Mouse (Mus musculus) CH12.LX (cell line): ENCODE results near the gene Prkacb. TPM values are rescaled to one million over a fixed set of nuclear protein-coding genes. Genes with fewer than 3 reads are reported as not detected.

Experiments used
- DNase-seq: peaks from one replicate; pipeline ENCODE4 v3.0.0-alpha.2; 2013; ENCODE audit errors: extremely low read depth
- H3K27ac ChIP-seq: 2 replicates; pipeline ENCODE4 v1.5.1; 2012; ENCODE audit warnings: low read depth, mild to moderate bottlenecking, control low read depth, moderate library complexity; ENCODE audit not compliant: insufficient read depth
- H3K27me3 ChIP-seq: replicated peaks from 2 replicates; pipeline ENCODE3; 2012; ENCODE audit warnings: inconsistent platforms
- H3K36me3 ChIP-seq, 2 experiments: replicated peaks in 1 of 2; 2 replicates each; pipeline versions ENCODE3 to v1.6.1; 2012; ENCODE audit warnings: inconsistent platforms in 1 of 2, low read length in 1 of 2, mild to moderate bottlenecking in 1 of 2, mixed read lengths in 1 of 2, moderate library complexity in 1 of 2; ENCODE audit not compliant: control insufficient read depth in 1 of 2, insufficient read depth in 1 of 2
- H3K4me1 ChIP-seq, 2 experiments: 2 replicates each; pipeline ENCODE4 v1.6.1; 2012; ENCODE audit warnings: inconsistent platforms in 1 of 2, moderate library complexity in 1 of 2; ENCODE audit not compliant: insufficient read depth in 2 of 2, control insufficient read depth in 1 of 2
- H3K4me2 ChIP-seq: 2 replicates; pipeline ENCODE4 v1.6.1; 2012; ENCODE audit warnings: low read depth, mild to moderate bottlenecking, control low read depth; ENCODE audit not compliant: poor library complexity, insufficient read depth, severe bottlenecking
- H3K4me3 ChIP-seq, 3 experiments: fragments of 150-350 bp in 1 of 3; sonication (generic) in 1 of 3; replicated peaks in 1 of 3; 2 replicates each; pipeline versions ENCODE3 to v1.5.1; 2011 to 2012; ENCODE audit warnings: low read depth in 2 of 3, low read length in 2 of 3, mild to moderate bottlenecking in 2 of 3, moderate library complexity in 2 of 3, control low read depth in 1 of 3, improper control_type of control experiment in 1 of 3, inconsistent platforms in 1 of 3, mixed read lengths in 1 of 3; ENCODE audit not compliant: poor library complexity in 1 of 3
- H3K79me2 ChIP-seq: replicated peaks from 2 replicates; pipeline ENCODE4 v1.6.1; 2012; ENCODE audit warnings: mild to moderate bottlenecking, moderate library complexity; ENCODE audit not compliant: control insufficient read depth, poor library complexity, insufficient read depth, severe bottlenecking; ENCODE audit errors: extremely low read depth
- H3K9ac ChIP-seq: 2 replicates; pipeline ENCODE4 v1.6.1; 2012; ENCODE audit warnings: low read depth, mild to moderate bottlenecking, control low read depth, moderate library complexity; ENCODE audit not compliant: insufficient read depth
- H3K9me3 ChIP-seq: replicated peaks from 2 replicates; pipeline ENCODE3; 2012; ENCODE audit warnings: low read length, inconsistent platforms, mixed read lengths
- CTCF ChIP-seq, 2 experiments: IDR thresholded peaks in 1 of 2; conservative IDR thresholded peaks in 1 of 2; 2 replicates each; pipeline ENCODE4 v1.5.1; 2011 to 2012; ENCODE audit warnings: low read depth in 2 of 2, low read length in 2 of 2, improper control_type of control experiment in 1 of 2, inconsistent platforms in 1 of 2, mild to moderate bottlenecking in 1 of 2, moderate library complexity in 1 of 2
- E2F4 ChIP-seq: IDR thresholded peaks from 2 replicates; pipeline ENCODE4 v1.6.1; 2011; ENCODE audit warnings: low read depth, low read length, improper control_type of control experiment; ENCODE audit not compliant: insufficient replicate concordance
- ELF1 ChIP-seq: IDR thresholded peaks from 2 replicates; pipeline ENCODE4 v1.6.1; 2014; ENCODE audit warnings: low read depth, mild to moderate bottlenecking, inconsistent platforms, low read length, improper control_type of control experiment
- EP300 ChIP-seq: IDR thresholded peaks from 2 replicates; pipeline ENCODE4 v1.6.1; 2011; ENCODE audit warnings: low read length, improper control_type of control experiment
- IRF4 ChIP-seq: IDR thresholded peaks from 2 replicates; pipeline ENCODE4 v1.6.1; 2014; ENCODE audit warnings: low read depth, mild to moderate bottlenecking, inconsistent platforms, low read length, improper control_type of control experiment
- MAFK ChIP-seq: IDR thresholded peaks from 2 replicates; pipeline ENCODE4 v1.6.1; 2011; ENCODE audit warnings: low read length, improper control_type of control experiment; ENCODE audit not compliant: insufficient replicate concordance
- MAX ChIP-seq: IDR thresholded peaks from 2 replicates; pipeline ENCODE4 v1.6.1; 2011; ENCODE audit warnings: low read length, improper control_type of control experiment
- MAZ ChIP-seq: IDR thresholded peaks from 2 replicates; pipeline ENCODE4 v1.6.1; 2012; ENCODE audit warnings: low read depth, mild to moderate bottlenecking, inconsistent platforms, low read length, improper control_type of control experiment, moderate library complexity
- MYC ChIP-seq: IDR thresholded peaks from 2 replicates; pipeline ENCODE4 v1.6.1; 2011; ENCODE audit warnings: low read depth, mild to moderate bottlenecking, improper control_type of control experiment, low read length
- NELFE ChIP-seq: IDR thresholded peaks from 2 replicates; pipeline ENCODE4 v1.6.1; 2011; ENCODE audit warnings: low read depth, low read length, improper control_type of control experiment
- PAX5 ChIP-seq: IDR thresholded peaks from 2 replicates; pipeline ENCODE4 v1.6.1; 2012; ENCODE audit warnings: low read length, inconsistent platforms, mixed read lengths
- RAD21 ChIP-seq: IDR thresholded peaks from 2 replicates; pipeline ENCODE4 v1.6.1; 2011; ENCODE audit warnings: low read depth, mild to moderate bottlenecking, low read length, improper control_type of control experiment, moderate library complexity
- RCOR1 ChIP-seq: conservative IDR thresholded peaks from 2 replicates; pipeline ENCODE4 v1.6.1; 2012; ENCODE audit warnings: low read depth, mild to moderate bottlenecking, inconsistent platforms, low read length, improper control_type of control experiment
- SMC3 ChIP-seq: IDR thresholded peaks from 2 replicates; pipeline ENCODE4 v1.6.1; 2011; ENCODE audit warnings: low read depth, low read length, improper control_type of control experiment
- TBP ChIP-seq: conservative IDR thresholded peaks from 2 replicates; pipeline ENCODE4 v1.6.1; 2011; ENCODE audit warnings: low read depth, low read length, improper control_type of control experiment
- USF1 ChIP-seq: IDR thresholded peaks from 2 replicates; pipeline ENCODE4 v1.6.1; 2014; ENCODE audit warnings: low read depth, mild to moderate bottlenecking, inconsistent platforms, low read length, improper control_type of control experiment
- USF2 ChIP-seq: conservative IDR thresholded peaks from 2 replicates; pipeline ENCODE4 v1.6.1; 2011; ENCODE audit warnings: low read depth, low read length, improper control_type of control experiment
- ZC3H11A ChIP-seq: IDR thresholded peaks from 2 replicates; pipeline ENCODE4 v1.6.1; 2012; ENCODE audit warnings: low read depth, mild to moderate bottlenecking, inconsistent platforms, low read length, improper control_type of control experiment
- ZKSCAN1 ChIP-seq: IDR thresholded peaks from 2 replicates; pipeline ENCODE4 v1.6.1; 2012; ENCODE audit warnings: low read depth, inconsistent platforms, low read length, improper control_type of control experiment, borderline replicate concordance
- ZNF384 ChIP-seq: IDR thresholded peaks from 2 replicates; pipeline ENCODE4 v1.6.1; 2012; ENCODE audit warnings: low read depth, low read length, improper control_type of control experiment, inconsistent platforms
- dilution Hi-C: fragments of 300-500 bp; cut with MboI; formaldehyde crosslinking; loops from 2 replicates; pipeline ENCODE4 v1.14.3; 2020; ENCODE audit warnings: low sequenced_read_pairs; ENCODE audit not compliant: extremely low pct_unique_long_range_greater_than_20kb, extremely low pct_ligation_motif_present
- in situ Hi-C: fragments of 300-500 bp; cut with MboI; formaldehyde crosslinking; loops from 3 replicates; pipeline ENCODE4 v1.14.3; 2019; ENCODE audit warnings: low sequenced_read_pairs, low pct_ligation_motif_present, low pct_unique_long_range_greater_than_20kb, mixed read lengths
- polyA plus RNA-seq: library from polyadenylated mRNA; unstranded; fragments of >175 nt; gene quantifications from 2 replicates; pipeline ENCODE4 v1.2.1, GENCODE M21; 2012; ENCODE audit warnings: low read depth; ENCODE audit not compliant: insufficient read length
- total RNA-seq, 2 experiments: library from RNA; depleted of rRNA; stranded (reverse); fragments of 300-350 nt in 1 of 2; fragments of >200 nt in 1 of 2; gene quantifications; 2 replicates each; pipeline ENCODE4 v1.2.3; 2012 to 2014

Gene Prkacb
- total and polyA plus RNA-seq, 3 experiments = 33.1 to 65.1 (median 62.1) TPM

DNA sequence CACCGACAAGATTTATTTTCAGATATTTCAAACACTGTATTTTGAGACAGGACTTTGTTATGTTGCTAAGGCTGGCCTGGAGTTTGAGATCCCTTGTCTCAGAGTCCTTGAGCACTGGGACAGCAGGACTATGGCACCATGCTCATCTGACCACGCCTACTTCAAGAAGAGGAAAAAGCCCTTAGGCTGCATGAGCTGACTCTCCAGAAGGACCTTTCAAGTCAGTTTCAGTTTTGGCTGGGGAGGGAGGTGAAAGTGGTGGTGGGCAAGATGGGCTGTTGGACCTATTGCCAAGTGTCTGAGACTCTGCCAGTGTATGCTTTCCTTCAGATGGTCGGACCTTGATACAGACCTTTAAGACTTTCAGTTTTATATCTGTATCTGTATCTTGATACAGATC is 28.6 kb downstream of the Prkacb start:
- Histone ChIP-seq H3K9me3 (no peaks in the 10 kb centered on the region), H3K4me1 (peaks cover 6 to 40% of the 10 kb centered on the region in 2 experiments; a peak in 3 of 4 replicates), H3K9ac (no peak overlapping the region), H3K79me2 (no peaks in the 10 kb centered on the region), H3K27me3 (no peaks in the 10 kb centered on the region), H3K4me2 (peak overlapping the region; percentile 12; the same call in 1 of the 2 replicates), H3K4me3 (no peak overlapping the region), H3K27ac (no peak overlapping the region), H3K36me3 (peaks cover 0 to 4% of the 10 kb centered on the region in 2 experiments)
- peak; percentile 40 for DNase-seq
- in situ Hi-C loops (loop anchor here (10.0 kb wide), 1 partner anchor 439 kb away; no protein-coding TSS in a partner anchor), dilution Hi-C loops (no loop called here)
- TF ChIP-seq E2F4 (no peak), ELF1 (no peak), ZC3H11A (no peak), CTCF (conservative IDR thresholded peaks at IDR 0.05 in 1 of 2, IDR thresholded peaks at IDR 0.05 in 1 of 2; ENCODE audit: low read depth in 2 of 2, low read length in 2 of 2) (no peak), USF2 (no peak), ZKSCAN1 (no peak), NELFE (no peak), SMC3 (no peak), EP300 (no peak), MAFK (no peak), IRF4 (no peak), TBP (no peak), ZNF384 (no peak), USF1 (no peak), MYC (no peak), PAX5 (no peak), RAD21 (no peak)

DNA sequence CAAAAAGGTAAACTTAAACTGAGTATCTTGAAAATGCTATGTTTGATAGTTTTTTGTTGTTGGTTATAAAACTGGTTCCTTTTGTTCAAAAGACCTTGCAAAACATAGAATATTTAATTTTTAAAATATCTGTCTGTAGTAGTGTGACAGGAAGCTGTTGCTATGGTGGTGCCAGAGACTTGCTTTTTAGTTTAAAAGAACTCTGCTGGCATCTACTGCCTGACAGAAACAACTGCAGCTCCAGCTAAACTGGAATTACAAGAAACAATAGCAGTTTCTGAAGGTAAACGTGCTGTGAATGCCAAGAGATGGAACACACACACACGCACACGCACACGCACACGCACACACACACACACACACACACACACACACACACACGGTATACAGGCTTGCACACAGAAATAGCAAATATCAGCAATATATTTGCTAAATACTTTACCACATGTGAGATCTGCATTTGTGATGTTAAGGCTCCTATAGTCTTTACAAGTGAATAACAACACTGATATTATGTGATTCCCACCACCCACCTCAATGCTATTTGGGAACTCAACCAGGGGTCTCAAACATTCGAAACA is 29.1 kb downstream of the Prkacb start:
- 0 out of 2 replicates have a peak overlapping the region, but pooled peaks have one; percentile 12 for H3K4me2 ChIP-seq
- H3K27ac ChIP-seq = no peak overlapping the region
- peak; percentile 46 for DNase-seq
- no peaks in the 10 kb centered on the region for H3K27me3 ChIP-seq
- peaks cover 0 to 6% of the 10 kb centered on the region in 2 experiments for H3K36me3 ChIP-seq
- no peaks in the 10 kb centered on the region for H3K79me2 ChIP-seq
- H3K9ac ChIP-seq = no peak overlapping the region
- no peaks in the 10 kb centered on the region for H3K9me3 ChIP-seq
- H3K4me1 ChIP-seq = peaks cover 6 to 43% of the 10 kb centered on the region in 2 experiments; a peak in 3 of 4 replicates
- H3K4me3 ChIP-seq = no peak overlapping the region
- TF ChIP-seq ZNF384 (no peak), SMC3 (peak; percentile 78), CTCF (conservative IDR thresholded peaks at IDR 0.05 in 1 of 2, IDR thresholded peaks at IDR 0.05 in 1 of 2; ENCODE audit: low read depth in 2 of 2, low read length in 2 of 2) (peak; percentile 21 to 80; a peak in 3 of 4 replicates), MAZ (0 out of 2 replicates have a peak, but pooled peaks have one; percentile 51), RCOR1 (no peak), MAX (0 out of 2 replicates have a peak, but pooled peaks have one; percentile 18), MAFK (no peak), ZC3H11A (peak; percentile 59), RAD21 (peak; percentile 90)
- dilution Hi-C loops = no loop called here
- in situ Hi-C loops = loop anchor here (10.0 kb wide), 1 partner anchor 439 kb away; no protein-coding TSS in a partner anchor
